Mouse (Mus musculus) embryonic stem cell, embryonic (primary cell): ENCODE measurements around the gene Tctn1.

Source experiments
- CTCF ChIA-PET, 4 experiments: fragments of 300-600 bp in 2 of 4; fragments of 350-600 bp in 2 of 4; sonication (Branson Sonifier 250); formaldehyde crosslinking; loops; one replicate each; lab custom pipeline; 2022; ENCODE audit warnings: inconsistent platforms in 2 of 4; lab: Charles Lee
- POLR2A ChIA-PET, 4 experiments: fragments of 300-600 bp in 2 of 4; fragments of 350-600 bp in 2 of 4; sonication (Branson Sonifier 250); formaldehyde crosslinking; loops; one replicate each; lab custom pipeline; 2022; ENCODE audit warnings: antibody characterized with exemption in 4 of 4, inconsistent platforms in 1 of 4; lab: Charles Lee

Tctn1 gene

DNA sequence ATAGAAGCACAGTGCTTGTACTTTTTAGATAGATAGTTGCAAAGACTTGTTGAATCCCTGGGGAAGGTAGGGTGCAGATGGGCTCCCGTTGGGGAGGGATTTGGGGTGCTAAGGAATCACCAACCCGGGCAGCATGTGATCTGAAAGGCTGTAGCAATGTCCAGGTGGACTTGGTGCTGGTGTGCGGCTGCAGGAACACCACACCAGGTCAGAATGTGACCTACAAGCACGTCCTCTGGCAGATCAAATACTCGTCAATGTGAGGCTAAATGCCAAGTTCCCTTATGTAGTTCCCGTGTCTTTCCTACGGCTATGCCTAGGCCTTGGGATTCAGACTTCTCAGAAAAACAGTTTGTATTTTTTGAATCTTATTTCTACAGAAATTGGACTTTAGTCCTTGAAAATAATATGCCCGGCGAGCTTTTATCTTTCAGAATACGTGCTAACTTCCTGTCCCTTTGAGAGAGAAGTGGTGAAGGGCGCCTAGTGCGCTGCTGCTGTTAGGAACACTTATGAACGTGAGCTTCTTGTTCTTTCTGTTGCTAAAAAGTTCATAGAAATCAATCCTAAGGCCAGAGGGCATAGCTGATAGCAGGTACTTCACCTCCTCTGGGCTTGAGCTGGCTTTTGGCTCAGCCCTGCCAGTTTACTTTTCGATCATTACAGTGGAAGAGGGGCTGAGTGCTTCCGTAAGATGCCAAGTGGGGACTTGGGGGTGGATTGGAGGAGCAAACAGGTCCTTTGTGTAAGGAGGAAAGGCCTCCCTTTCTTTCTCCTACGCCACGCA is 27.5 kb upstream of the Tctn1 start:
- CTCF ChIA-PET: interaction anchor here (0.5 to 2.0 kb wide), 12 partner anchors 9 to 145 kb away, joined by 3 to 13 read pairs (median 3); partner anchors contain the start of gene Tctn1 (in 2 of the 4)
- POLR2A ChIA-PET: interaction anchor here in 3 of 4 experiments (0.5 to 8.2 kb wide), 33 partner anchors 8 to 856 kb away, joined by 3 to 89 read pairs (median 4); partner anchors contain the start of genes Pptc7 (in 1 of the 3), Rad9b (in 1 of the 3), Tctn1 (in 1 of the 3) and Vps29 (in 1 of the 3)

GRCm38 (mm10) chr5:122291149-122291548 is 26.9 kb upstream of the Tctn1 start:
- POLR2A ChIA-PET: interaction anchor here in 3 of 4 experiments (0.5 to 8.2 kb wide), 23 partner anchors 9 to 857 kb away, joined by 3 to 89 read pairs (median 6); no protein-coding TSS in a partner anchor
- CTCF ChIA-PET: interaction anchor here in 3 of 4 experiments (0.5 to 1.7 kb wide), 10 partner anchors 10 to 103 kb away, joined by 3 to 13 read pairs (median 3); partner anchors contain the start of gene Tctn1 (in 2 of the 3)

GRCm38 (mm10) chr5:122288147-122288811 is 24.0 kb upstream of the Tctn1 start:
- CTCF ChIA-PET: interaction anchor here in 1 of 4 experiments (1.0 kb wide), 1 partner anchor 30 kb away, joined by 3 read pairs; no protein-coding TSS in a partner anchor
- POLR2A ChIA-PET: interaction anchor here in 3 of 4 experiments (0.6 to 5.8 kb wide), 14 partner anchors 7 to 524 kb away, joined by 3 to 65 read pairs (median 5); partner anchors contain the start of gene Tctn1 (in 1 of the 3)

- ChIA-PET POLR2A (interaction anchor here (0.6 to 5.8 kb wide), 19 partner anchors 8 to 1382 kb away, joined by 3 to 65 read pairs (median 4); partner anchors contain the start of gene Tctn1 (in 2 of the 4)), CTCF (interaction anchor here in 3 of 4 experiments (0.7 to 1.0 kb wide), 3 partner anchors 28 to 93 kb away, joined by 3 to 4 read pairs (median 3); partner anchors contain the start of gene Rad9b (in 1 of the 3))
These were observed 22.8 kb upstream of the Tctn1 start for GRCm38 (mm10) chr5:122287026-122287425.

DNA sequence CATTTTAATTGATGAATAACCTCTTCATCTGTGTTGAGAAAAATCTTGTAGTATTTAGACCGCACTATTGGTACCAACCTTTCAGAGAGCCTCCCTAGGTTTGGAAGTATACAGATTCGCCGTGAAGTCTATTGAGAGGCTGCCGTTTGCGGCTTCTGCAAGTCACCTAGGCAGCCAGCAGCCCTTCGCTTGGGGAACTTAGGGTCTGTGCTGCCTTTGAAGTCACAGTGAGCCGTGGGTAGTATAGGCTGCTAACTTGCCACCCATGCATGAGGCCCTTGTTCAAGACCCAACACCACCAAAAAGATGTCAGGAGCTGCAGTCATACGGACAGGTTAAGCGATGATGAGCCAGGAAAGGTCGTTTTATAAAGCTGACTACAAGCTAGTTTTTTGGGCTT is 21.9 kb upstream of the Tctn1 start:
- ChIA-PET CTCF (interaction anchor here (0.6 to 1.4 kb wide), 9 partner anchors 12 to 109 kb away, joined by 3 to 4 read pairs (median 4); partner anchors contain the start of gene Tctn1 (in 1 of the 4)), POLR2A (interaction anchor here (0.6 to 5.8 kb wide), 27 partner anchors 9 to 157 kb away, joined by 3 to 65 read pairs (median 4); partner anchors contain the start of gene Tctn1 (in 3 of the 4))

- ChIA-PET POLR2A (interaction anchor here (0.5 to 5.8 kb wide), 34 partner anchors 8 to 323 kb away, joined by 3 to 65 read pairs (median 4); partner anchors contain the start of gene Tctn1 (in 3 of the 4)), CTCF (interaction anchor here (0.6 to 1.4 kb wide), 11 partner anchors 12 to 459 kb away, joined by 3 to 4 read pairs (median 3); partner anchors contain the start of genes Rad9b (in 1 of the 4) and Tctn1 (in 1 of the 4))
These were observed 21.5 kb upstream of the Tctn1 start for GRCm38 (mm10) chr5:122285767-122286150.

DNA sequence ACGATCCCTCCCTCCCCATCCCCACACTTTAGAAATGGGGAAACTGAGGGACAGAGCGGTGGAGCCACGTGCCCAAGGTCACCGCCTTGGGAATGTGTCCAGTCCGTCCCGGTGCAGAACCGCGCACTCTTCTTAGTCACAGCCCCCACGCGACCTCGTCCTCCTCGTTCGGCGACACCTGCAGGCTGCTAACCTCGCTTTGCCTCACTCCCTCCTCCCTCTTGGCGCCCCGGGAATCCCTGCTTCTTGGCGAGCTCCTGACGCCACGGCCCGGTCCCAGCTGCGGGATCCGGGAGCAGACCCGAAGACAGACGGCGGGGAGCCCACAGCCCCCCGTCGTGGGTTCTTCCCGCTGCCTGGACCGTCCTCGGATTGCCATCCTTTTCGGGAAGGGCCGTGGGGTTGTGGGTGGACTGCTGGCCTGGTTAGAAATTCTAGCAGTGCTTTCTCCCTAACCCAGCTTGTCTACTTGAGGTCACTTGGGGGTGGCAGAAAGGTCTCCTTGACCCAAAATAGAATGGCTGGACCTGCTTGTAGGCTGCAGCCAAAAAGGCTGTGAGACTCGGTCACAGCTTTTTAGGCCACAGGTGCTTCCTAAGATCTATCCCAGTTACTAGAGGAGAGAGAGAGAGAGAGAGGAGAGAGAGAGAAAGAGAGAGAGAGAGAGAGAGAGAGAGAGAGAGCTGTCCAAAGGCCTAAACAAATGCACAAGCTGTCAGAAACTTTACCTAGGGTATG is 20.9 kb upstream of the Tctn1 start:
- ChIA-PET CTCF (interaction anchor here (0.6 to 1.4 kb wide), 11 partner anchors 11 to 460 kb away, joined by 3 to 4 read pairs (median 3); partner anchors contain the start of genes Rad9b (in 1 of the 4) and Tctn1 (in 1 of the 4)), POLR2A (interaction anchor here (0.5 to 5.8 kb wide), 36 partner anchors 8 to 1861 kb away, joined by 3 to 65 read pairs (median 4); partner anchors contain the start of gene Tctn1 (in 2 of the 4))

- ChIA-PET POLR2A (interaction anchor here in 3 of 4 experiments (0.5 to 5.8 kb wide), 15 partner anchors 8 to 1860 kb away, joined by 3 to 65 read pairs (median 4); partner anchors contain the start of gene Tctn1 (in 1 of the 3)), CTCF (interaction anchor here in 1 of 4 experiments (1.4 kb wide), 1 partner anchor 59 kb away, joined by 4 read pairs; no protein-coding TSS in a partner anchor)
These were observed 20.1 kb upstream of the Tctn1 start, which contains the start of gene Pptc7 for GRCm38 (mm10) chr5:122284183-122285028. Pptc7 (plus strand) TSS chr5:122284365.

DNA sequence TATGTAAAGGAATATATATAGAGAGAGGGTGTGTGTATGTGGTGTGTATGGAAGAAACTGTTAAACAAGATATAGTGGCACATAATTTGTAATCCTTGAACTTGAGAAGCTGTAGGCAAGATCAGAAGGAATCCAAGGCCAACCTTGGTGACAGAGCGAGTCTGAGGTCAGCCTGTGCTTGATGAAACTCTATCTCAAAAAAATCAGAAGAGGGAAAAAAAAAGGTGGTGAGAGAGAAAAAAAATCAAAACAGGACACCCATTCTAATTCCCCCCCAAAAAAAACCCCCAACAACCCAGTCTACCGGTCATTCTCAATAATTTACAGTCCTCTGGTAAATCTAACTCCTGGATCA is 19.5 kb upstream of the Tctn1 start:
- POLR2A ChIA-PET: interaction anchor here in 2 of 4 experiments (0.8 to 1.4 kb wide), 3 partner anchors 8 to 176 kb away, joined by 3 to 5 read pairs (median 3); no protein-coding TSS in a partner anchor
- CTCF ChIA-PET: no interaction called here

GRCm38 (mm10) chr5:122280827-122281462 is 16.7 kb upstream of the Tctn1 start:
- ChIA-PET POLR2A (interaction anchor here in 3 of 4 experiments (0.7 to 2.4 kb wide), 5 partner anchors 12 to 67 kb away, joined by 3 to 9 read pairs (median 6); no protein-coding TSS in a partner anchor), CTCF (interaction anchor here in 2 of 4 experiments (0.6 to 1.0 kb wide), 2 partner anchors 11 to 17 kb away, joined by 3 to 4 read pairs; partner anchors contain the start of gene Tctn1 (in 1 of the 2))

DNA sequence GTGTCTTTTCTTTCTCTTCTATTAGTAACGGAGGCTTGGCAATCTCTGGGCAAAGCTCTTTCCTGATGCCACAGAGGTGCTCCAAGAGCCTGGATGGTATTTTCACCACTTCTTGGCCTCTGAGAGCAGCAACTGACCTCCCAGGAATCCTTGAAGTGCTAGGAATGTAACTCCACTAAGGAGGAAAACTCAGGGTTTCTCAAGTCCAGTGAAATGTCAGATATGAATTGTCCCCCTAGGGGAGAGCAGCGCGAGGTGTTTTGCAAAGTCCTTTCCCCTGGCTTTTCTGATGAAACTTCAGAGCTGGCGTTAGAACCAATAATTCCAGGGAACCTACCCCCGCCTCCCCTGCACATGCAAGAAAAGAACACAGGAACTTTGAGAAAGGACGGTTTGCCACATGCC is 16.2 kb upstream of the Tctn1 start:
- ChIA-PET CTCF (interaction anchor here in 1 of 4 experiments (1.0 kb wide), 1 partner anchor 16 kb away, joined by 4 read pairs; the partner anchor contains the start of gene Tctn1), POLR2A (interaction anchor here in 3 of 4 experiments (0.7 to 2.4 kb wide), 5 partner anchors 13 to 239 kb away, joined by 3 to 9 read pairs (median 6); no protein-coding TSS in a partner anchor)

- CTCF ChIA-PET: interaction anchor here in 1 of 4 experiments (1.0 kb wide), 1 partner anchor 16 kb away, joined by 4 read pairs; the partner anchor contains the start of gene Tctn1
- POLR2A ChIA-PET: interaction anchor here in 3 of 4 experiments (0.7 to 2.4 kb wide), 4 partner anchors 13 to 239 kb away, joined by 3 to 9 read pairs (median 6); no protein-coding TSS in a partner anchor
These were observed 15.7 kb upstream of the Tctn1 start for GRCm38 (mm10) chr5:122279799-122280421.

DNA sequence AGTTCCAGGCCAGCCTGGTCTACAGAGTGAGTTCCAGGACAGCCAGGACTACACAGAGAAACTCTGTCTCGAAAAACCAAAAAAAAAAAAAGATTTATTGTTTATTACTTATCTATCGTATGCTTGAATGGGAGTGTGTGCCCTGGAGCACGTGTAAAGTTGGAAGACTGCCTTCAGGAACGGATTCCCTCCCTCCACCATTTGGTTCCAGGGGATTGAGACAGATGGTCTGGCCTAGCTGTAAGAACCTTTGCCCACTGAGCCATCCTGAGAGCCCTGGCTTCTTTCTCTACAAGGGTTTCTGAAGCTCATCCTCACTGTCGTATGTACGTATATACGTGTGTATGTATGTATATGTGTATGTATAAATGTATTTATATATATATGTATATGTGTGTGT is 14.7 kb upstream of the Tctn1 start:
- CTCF ChIA-PET: no interaction called here
- POLR2A ChIA-PET: interaction anchor here in 2 of 4 experiments (1.7 to 8.6 kb wide), 3 partner anchors 9 to 15 kb away, joined by 6 to 89 read pairs (median 65); no protein-coding TSS in a partner anchor

- POLR2A ChIA-PET: interaction anchor here (0.5 to 8.6 kb wide), 50 partner anchors 9 to 1387 kb away, joined by 3 to 89 read pairs (median 5); partner anchors contain the start of genes Tctn1 (in 3 of the 4), Fam216a (in 2 of the 4), Ppp1cc (in 2 of the 4) and Rad9b (in 2 of the 4)
These were observed 10.5 kb upstream of the Tctn1 start for GRCm38 (mm10) chr5:122274785-122275184.

More at GRCm38 (mm10) chr5:122274785-122275184, 10.5 kb upstream of the Tctn1 start:
- CTCF ChIA-PET: interaction anchor here (0.5 to 1.8 kb wide), 16 partner anchors 10 to 863 kb away, joined by 3 to 6 read pairs (median 3); partner anchors contain the start of genes Tctn1 (in 2 of the 4) and Arpc3 (in 1 of the 4)
